Mouse (Mus musculus): Measurements from ENCODE around the gene Rrm1.

DNA sequence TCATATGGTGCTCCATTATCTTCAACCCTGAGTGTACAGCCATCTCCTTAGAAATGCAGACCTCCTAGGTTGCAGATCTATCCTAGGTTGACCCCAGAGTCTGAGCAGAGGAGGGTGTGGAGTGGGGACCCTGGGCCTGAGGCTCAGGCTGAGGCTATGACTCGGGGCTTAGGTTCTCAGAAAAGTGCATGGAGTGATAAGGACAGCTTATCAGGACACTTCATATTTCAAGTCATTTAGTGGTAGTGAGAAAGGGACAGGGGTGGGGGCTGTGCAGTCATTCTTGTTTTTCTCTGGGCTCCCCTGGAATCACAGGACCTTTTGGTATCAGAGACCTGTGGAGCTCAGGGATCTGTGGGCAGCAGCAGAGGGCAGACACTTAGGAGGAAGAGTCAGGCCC is 44.6 kb downstream of the Rrm1 start:
- TF ChIP-seq POLR2A (IDR thresholded peaks at IDR 0.05; ENCODE audit: insufficient read depth, low read depth, low read length) (no peak), CTCF (IDR thresholded peaks at IDR 0.05; ENCODE audit: insufficient read depth, low read depth, low read length) (no peak)

Measured in olfactory bulb, adult 2 months (tissue).